Mouse (Mus musculus) mouse embryonic stem cell (cell line): ENCODE data around the gene Adh6b.
"Not testable (repeated sequence)": the region's sequence is repeated elsewhere in the genome, so short reads cannot be mapped to it uniquely, and the experiment has no call there.

ENCODE experiments used
- in situ Hi-C, 2 experiments: fragments of 300-500 bp; cut with MboI; formaldehyde crosslinking; loops; 1 replicate in 1 of 2; 3 replicates in 1 of 2; pipeline ENCODE4 v1.14.3; 2019 to 2020; ENCODE audit warnings: low sequenced_read_pairs in 2 of 2, low pct_unique_long_range_greater_than_20kb in 1 of 2, mixed read lengths in 1 of 2; ENCODE audit not compliant: unreplicated experiment in 1 of 2

Gene Adh6b

GRCm38 (mm10) chr3:138352012-138352809 lies 10.6 kb downstream of the Adh6b start:
- in situ Hi-C loops, result no loop called here

- in situ Hi-C loops, result no loop called here
These were observed 17.3 kb downstream of the Adh6b start for GRCm38 (mm10) chr3:138358856-138359255.

- in situ Hi-C loops, result no loop called here
These were observed 19.1 kb downstream of the Adh6b start for GRCm38 (mm10) chr3:138360721-138361120.

GRCm38 (mm10) chr3:138362920-138363319 lies 21.3 kb downstream of the Adh6b start:
- in situ Hi-C loops, result no loop called here

GRCm38 (mm10) chr3:138366181-138366580 lies 24.6 kb downstream of the Adh6b start:
- in situ Hi-C loops, result no loop called here

GRCm38 (mm10) chr3:138369546-138369945 lies 28.0 kb downstream of the Adh6b start:
- in situ Hi-C loops, result no loop called here

- in situ Hi-C loops, result not testable (repeated sequence)
These were observed 28.7 kb downstream of the Adh6b start for GRCm38 (mm10) chr3:138370289-138370688.

- in situ Hi-C loops, result no loop called here
These were observed 32.3 kb downstream of the Adh6b start for GRCm38 (mm10) chr3:138373920-138374319.

GRCm38 (mm10) chr3:138375148-138375547 lies 33.6 kb downstream of the Adh6b start:
- in situ Hi-C loops, result no loop called here

GRCm38 (mm10) chr3:138381133-138381532 lies 39.6 kb downstream of the Adh6b start:
- in situ Hi-C loops, result no loop called here

- in situ Hi-C loops, result no loop called here
These were observed 45.6 kb downstream of the Adh6b start for GRCm38 (mm10) chr3:138387155-138387554.

- in situ Hi-C loops, result no loop called here
These were observed 63.3 kb downstream of the Adh6b start for GRCm38 (mm10) chr3:138404872-138405271.

GRCm38 (mm10) chr3:138405341-138405740 lies 63.8 kb downstream of the Adh6b start:
- in situ Hi-C loops, result no loop called here

- in situ Hi-C loops, result no loop called here
These were observed 64.3 kb downstream of the Adh6b start for GRCm38 (mm10) chr3:138405840-138406239.

GRCm38 (mm10) chr3:138407920-138408319 lies 66.3 kb downstream of the Adh6b start:
- in situ Hi-C loops, result no loop called here
